Mouse (Mus musculus) heart, embryonic 16.5 days (tissue): ENCODE measurements at regions not wholly inside any gene's neighbourhood (a gene's known extent, or its start where the extent isn't known, plus 50 kb on each side); places are given as distances from the start of the nearest gene placed in this dataset.

Source experiments
- ATAC-seq: fragments of 200-750 bp; cut with Nextera tagmentation; replicated peaks from 2 replicates; pipeline ENCODE4 v1.8.0; 2017; ENCODE audit warnings: moderate number of reproducible peaks; ENCODE audit not compliant: insufficient read depth, low FRiP score; ENCODE audit errors: extremely low read depth
- H3K27ac ChIP-seq: fragments of 300-500 bp; sonication (generic); 2 replicates; pipeline ENCODE4 v1.5.1; 2014; ENCODE audit warnings: mild to moderate bottlenecking, low read length, control low read depth, moderate library complexity
- H3K27me3 ChIP-seq: fragments of 300-500 bp; sonication (generic); 2 replicates; pipeline ENCODE4 v1.6.1; 2014; ENCODE audit warnings: low read length, mixed read lengths; ENCODE audit not compliant: control insufficient read depth, insufficient read depth
- H3K36me3 ChIP-seq: fragments of 300-500 bp; sonication (generic); 2 replicates; pipeline ENCODE4 v1.6.1; 2014; ENCODE audit not compliant: control insufficient read depth, insufficient read depth
- H3K4me1 ChIP-seq: fragments of 300-500 bp; sonication (generic); 2 replicates; pipeline ENCODE4 v1.6.1; 2014; ENCODE audit warnings: low read length, mixed read lengths; ENCODE audit not compliant: control insufficient read depth, insufficient read depth
- H3K4me2 ChIP-seq: fragments of 300-500 bp; sonication (generic); 2 replicates; pipeline ENCODE4 v1.6.1; 2014; ENCODE audit warnings: low read depth, mild to moderate bottlenecking, control low read depth, low read length
- H3K4me3 ChIP-seq: fragments of 300-500 bp; sonication (generic); 2 replicates; pipeline ENCODE4 v1.5.1; 2014; ENCODE audit warnings: mild to moderate bottlenecking, control low read depth, low read length
- H3K9ac ChIP-seq: fragments of 300-500 bp; sonication (generic); 2 replicates; pipeline ENCODE4 v1.6.1; 2014; ENCODE audit warnings: low read length, control low read depth
- H3K9me3 ChIP-seq: fragments of 300-500 bp; sonication (generic); replicated peaks from 2 replicates; pipeline ENCODE4 v1.6.1; 2016; ENCODE audit warnings: low read length; ENCODE audit not compliant: control insufficient read depth
- WGBS: fragments of 180-500 bp; shearing (Covaris S2); extraction: QIAGEN DNeasy Blood & Tissue Kit; methylation state at CpG from one replicate; pipeline ENCODE4 v1.1.7; 2014; 5-methylcytosine and 5-hydroxymethylcytosine counted together

GRCm38 (mm10) chr12:97732078-97732580, 527.1 kb downstream of the Galc start:
- no peaks in the 10 kb centered on the region for H3K9me3 ChIP-seq
- H3K36me3 ChIP-seq, result no peaks in the 10 kb centered on the region
- no peak overlapping the region for H3K9ac ChIP-seq
- H3K4me2 ChIP-seq, result no peak overlapping the region
- H3K4me3 ChIP-seq, result no peak overlapping the region
- no peaks in the 10 kb centered on the region for H3K27me3 ChIP-seq
- no peak overlapping the region for H3K27ac ChIP-seq
- no peaks in the 10 kb centered on the region for H3K4me1 ChIP-seq
- ATAC-seq, result no peak
- WGBS, result 83% methylated on average over 6 of the region's 6 CpGs

DNA sequence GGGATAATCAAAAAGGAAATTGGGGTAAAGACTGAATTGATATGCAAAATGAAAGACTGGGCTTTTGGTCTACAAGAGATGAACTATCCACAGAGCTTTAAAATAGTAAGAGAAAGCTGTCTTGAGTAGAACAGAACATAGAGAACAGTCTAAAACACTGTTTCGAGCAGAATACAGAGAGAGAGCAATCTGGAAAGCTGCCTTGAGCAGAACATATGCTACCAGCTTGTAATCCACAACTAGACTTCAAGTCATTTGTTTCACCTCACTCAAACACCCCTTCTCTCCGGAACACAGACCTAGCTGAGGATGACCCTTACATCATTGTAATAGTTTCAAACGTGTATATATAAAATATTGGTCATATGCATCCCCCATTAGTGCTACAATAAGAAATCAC, 538.7 kb downstream of the Galc start:
- H3K36me3 ChIP-seq, result no peaks in the 10 kb centered on the region
- H3K4me3 ChIP-seq, result no peak overlapping the region
- peaks cover 5% of the 10 kb centered on the region; the same call in 1 of the 2 replicates for H3K9me3 ChIP-seq
- H3K27ac ChIP-seq, result no peak overlapping the region
- H3K4me1 ChIP-seq, result no peaks in the 10 kb centered on the region
- no peak overlapping the region for H3K9ac ChIP-seq
- WGBS, result 54% methylated on average over 3 of the region's 3 CpGs
- ATAC-seq, result no peak
- H3K27me3 ChIP-seq, result no peaks in the 10 kb centered on the region
- H3K4me2 ChIP-seq, result no peak overlapping the region

DNA sequence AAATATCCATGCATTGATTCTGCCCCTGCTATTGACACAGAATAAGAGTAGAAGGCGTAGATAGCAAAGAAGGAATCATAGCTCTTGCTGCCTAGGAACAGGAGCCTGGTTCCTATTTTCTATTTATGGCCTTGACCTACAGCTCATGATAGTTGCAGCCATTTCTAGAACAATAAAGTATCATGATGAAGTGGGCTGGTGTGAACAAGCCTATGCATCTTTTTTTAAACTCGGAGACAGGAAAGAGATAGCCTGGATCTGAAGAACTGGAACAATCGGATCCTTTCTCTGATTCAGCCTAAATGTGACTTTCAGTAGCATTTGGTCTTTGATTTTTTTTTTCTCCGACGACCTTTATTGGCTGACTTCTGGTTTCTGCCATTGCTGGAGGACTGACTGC, 541.4 kb downstream of the Galc start:
- no peak overlapping the region for H3K4me3 ChIP-seq
- no peaks in the 10 kb centered on the region for H3K4me1 ChIP-seq
- 74% methylated on average over 5 of the region's 5 CpGs for whole genome bisulfite sequencing
- ATAC-seq, result no peak
- no peaks in the 10 kb centered on the region for H3K36me3 ChIP-seq
- no peaks in the 10 kb centered on the region for H3K27me3 ChIP-seq
- peaks cover 5% of the 10 kb centered on the region; the same call in 1 of the 2 replicates for H3K9me3 ChIP-seq
- no peak overlapping the region for H3K27ac ChIP-seq
- H3K4me2 ChIP-seq, result no peak overlapping the region
- H3K9ac ChIP-seq, result no peak overlapping the region
